Mouse (Mus musculus): ENCODE results near the gene Rbm34. TPM values are rescaled to one million over a fixed set of nuclear protein-coding genes. Genes with fewer than 3 reads are reported as not detected.
A peak's percentile ranks its signal among the peaks of the same experiment; 100 is the strongest.
"Not testable (repeated sequence)": the region's sequence is repeated elsewhere in the genome, so short reads cannot be mapped to it uniquely, and the experiment has no call there.

The Rbm34 gene
- total RNA-seq, 4 experiments from 2014 or later: 13.0 to 17.9 (median 14.1) TPM

- peak; percentile 85 for DNase-seq
Observed at GRCm38 (mm10) chr8:126919255-126919654, 51.6 kb downstream of the Rbm34 start.

- DNase-seq: no peak
Observed at GRCm38 (mm10) chr8:126918356-126918755, 52.5 kb downstream of the Rbm34 start.

GRCm38 (mm10) chr8:126917179-126917905 is 53.5 kb downstream of the Rbm34 start:
- no peak for DNase-seq

GRCm38 (mm10) chr8:126916611-126917010 is 54.3 kb downstream of the Rbm34 start:
- DNase-seq: no peak

GRCm38 (mm10) chr8:126914609-126915375 is 56.1 kb downstream of the Rbm34 start:
- no peak for DNase-seq

GRCm38 (mm10) chr8:126914107-126914490 is 56.8 kb downstream of the Rbm34 start:
- DNase-seq: not testable (repeated sequence)

GRCm38 (mm10) chr8:126913241-126914106 is 57.4 kb downstream of the Rbm34 start:
- peak; percentile 60 for DNase-seq

GRCm38 (mm10) chr8:126909371-126909802 is 61.5 kb downstream of the Rbm34 start:
- DNase-seq: peak; percentile 59

- peak; percentile 48 for DNase-seq
Observed at GRCm38 (mm10) chr8:126908805-126909204, 62.1 kb downstream of the Rbm34 start.

- DNase-seq: no peak
Observed at GRCm38 (mm10) chr8:126907968-126908367, 62.9 kb downstream of the Rbm34 start.

- no peak for DNase-seq
Observed at GRCm38 (mm10) chr8:126907374-126907773, 63.5 kb downstream of the Rbm34 start.

- no peak for DNase-seq
Observed at GRCm38 (mm10) chr8:126905387-126905786, 65.5 kb downstream of the Rbm34 start.

GRCm38 (mm10) chr8:126903927-126904326 is 66.9 kb downstream of the Rbm34 start:
- no peak for DNase-seq

GRCm38 (mm10) chr8:126903224-126903895 is 67.5 kb downstream of the Rbm34 start:
- no peak for DNase-seq

GRCm38 (mm10) chr8:126901612-126902011 is 69.3 kb downstream of the Rbm34 start:
- DNase-seq: no peak

GRCm38 (mm10) chr8:126901049-126901448 is 69.8 kb downstream of the Rbm34 start:
- DNase-seq: no peak

Other genes with a start within 250 kb of the Rbm34 start
- 100 to 1,000 TPM; 133 to 185 (median 152) TPM for gene Tomm20, start 25.2 kb downstream of the Rbm34 start, total RNA-seq (2022)
- gene Pard3, start 92.8 kb upstream of the Rbm34 start, total RNA-seq (2022): 10 to 100 TPM; 43.6 to 52.4 (median 45.8) TPM